Mouse (Mus musculus) cerebellum, adult 11-12 months (tissue): ENCODE results near the gene Zfp384.

Experiments
- DNase-seq: peaks from one replicate; pipeline ENCODE4 v3.0.0; 2022

Zfp384 gene

GRCm38 (mm10) chr6:125084424-125084823, 75.5 kb downstream of the Zfp384 start:
- DNase-seq = peak; percentile 66
